Mouse (Mus musculus) spleen, adult 2 months (tissue): ENCODE measurements around the gene Stx1a.

ENCODE experiments used
- CTCF ChIP-seq: fragments of 200-500 bp; IDR thresholded peaks from 2 replicates; pipeline ENCODE4 v1.5.1; 2011; ENCODE audit warnings: mild to moderate bottlenecking, inconsistent platforms; ENCODE audit not compliant: insufficient read depth, insufficient read length, insufficient replicate concordance; ENCODE audit errors: extremely low read depth
- POLR2A ChIP-seq: fragments of 200-500 bp; IDR thresholded peaks from 2 replicates; pipeline ENCODE4 v1.6.1; 2011; ENCODE audit warnings: low read depth, low read length, inconsistent platforms

GRCm38 (mm10) chr5:135077564-135078481 is 54.5 kb downstream of the Stx1a start, which contains the start of gene Vps37d:
- TF ChIP-seq CTCF: peak; percentile 90
- TF ChIP-seq POLR2A: no peak
